Mouse (Mus musculus): Measurements from ENCODE around the gene Trp53i11. TPM values are rescaled to one million over a fixed set of nuclear protein-coding genes. Genes with fewer than 3 reads are reported as not detected.

Trp53i11 gene
- 38.9 and 54.1 TPM in 2 replicates for polyA plus RNA-seq (2021; fragmentation: Nextera tagmentation)
- long read RNA-seq, experiment 1, transcript Trp53i11-201 (8 exons, 2,654 nt), result major isoform, 110 of 272 reads
- long read RNA-seq, experiment 1, transcript Trp53i11-202 (8 exons, 2,703 nt), result minor isoform, 43 of 272 reads
- long read RNA-seq, experiment 1, partial matches to known transcripts, result 13 of 272 reads
- long read RNA-seq, experiment 1, other reads (novel, unspliced or antisense), result 106 of 272 reads
- long read RNA-seq, experiment 2, transcript Trp53i11-201 (8 exons, 2,654 nt), result major isoform, 7 of 33 reads
- long read RNA-seq, experiment 2, partial matches to known transcripts, result 12 of 33 reads
- long read RNA-seq, experiment 2, other reads (novel, unspliced or antisense), result 10 of 33 reads

GRCm38 (mm10) chr2:93187323-93187996 lies at the start of gene Trp53i11:
Gene Trp53i11, plus strand, starts transcription at chr2:93187548.

Other genes starting within 250 kb of the Trp53i11 start
- 0.56 and 2.1 TPM in 2 replicates for gene Prdm11, start 141.4 kb upstream of the Trp53i11 start, polyA plus RNA-seq (2021; fragmentation: Nextera tagmentation)
- 2.7 and 2.8 TPM in 2 replicates for gene Tspan18, start 147.0 kb downstream of the Trp53i11 start, polyA plus RNA-seq (2021; fragmentation: Nextera tagmentation)

Data from left cerebral cortex, adult 6 months (tissue).